Mouse (Mus musculus): ENCODE data around the gene Vmn2r124.
"Not testable (repeated sequence)": the region's sequence is repeated elsewhere in the genome, so short reads cannot be mapped to it uniquely, and the experiment has no call there.

Vmn2r124 gene

GRCm38 (mm10) chr17:18049124-18049523 is at the start of gene Vmn2r124:
Vmn2r124 (plus strand) TSS chr17:18049424.
- DNase-seq (ENCODE audit: extremely low spot score, low read depth, low spot score), result no peak

- DNase-seq (ENCODE audit: extremely low spot score, low read depth, low spot score), result no peak
These were observed 44.5 kb upstream of the Vmn2r124 start for GRCm38 (mm10) chr17:18004752-18005151.

GRCm38 (mm10) chr17:18021433-18021832 is 27.8 kb upstream of the Vmn2r124 start, which contains the start of gene Fpr-rs4:
Fpr-rs4 (plus strand) TSS chr17:18021733.
- DNase-seq (ENCODE audit: extremely low spot score, low read depth, low spot score), result no peak

- not testable (repeated sequence) for DNase-seq (ENCODE audit: extremely low spot score, low read depth, low spot score)
These were observed 35.5 kb downstream of the Vmn2r124 start, which contains the start of gene Vmn2r91 for GRCm38 (mm10) chr17:18084716-18085115. Vmn2r91 (plus strand) TSS chr17:18085016.

GRCm38 (mm10) chr17:18095626-18096025 is 46.4 kb downstream of the Vmn2r124 start:
- DNase-seq (ENCODE audit: extremely low spot score, low read depth, low spot score), result not testable (repeated sequence)

GRCm38 (mm10) chr17:18102265-18102664 is 53.0 kb downstream of the Vmn2r124 start:
- not testable (repeated sequence) for DNase-seq (ENCODE audit: extremely low spot score, low read depth, low spot score)
